Mouse (Mus musculus) limb, embryonic 14.5 days (tissue): ENCODE data around the gene Adamtsl1. TPM values are rescaled to one million over a fixed set of nuclear protein-coding genes. Genes with fewer than 3 reads are reported as not detected.
A peak's percentile ranks its signal among the peaks of the same experiment; 100 is the strongest.

Experiments
- ATAC-seq: fragments of 200-750 bp; cut with Nextera tagmentation; 2 replicates; pipeline ENCODE4 v1.8.0; 2017; ENCODE audit warnings: low read depth, moderate number of reproducible peaks, moderate TSS enrichment; ENCODE audit not compliant: low FRiP score
- DNase-seq: peaks from one replicate; pipeline ENCODE4 v3.0.0-alpha.2; 2015; ENCODE audit warnings: low spot score
- H3K27ac ChIP-seq: fragments of 300-500 bp; sonication (generic); replicated peaks from 2 replicates; pipeline ENCODE4 v1.5.1; 2014; ENCODE audit warnings: low read depth, mild to moderate bottlenecking, low read length, moderate library complexity, mixed read lengths
- H3K27me3 ChIP-seq: fragments of 300-500 bp; sonication (generic); 2 replicates; pipeline ENCODE4 v1.6.1; 2014; ENCODE audit warnings: low read length, mixed read lengths; ENCODE audit not compliant: control insufficient read depth, insufficient read depth
- H3K36me3 ChIP-seq: fragments of 300-500 bp; sonication (generic); 2 replicates; pipeline ENCODE4 v1.6.1; 2014; ENCODE audit warnings: mild to moderate bottlenecking, low read length, moderate library complexity, mixed read lengths; ENCODE audit not compliant: control insufficient read depth, insufficient read depth
- H3K4me1 ChIP-seq: fragments of 300-500 bp; sonication (generic); 2 replicates; pipeline ENCODE4 v1.6.1; 2014; ENCODE audit warnings: antibody characterized with exemption, low read length, mixed read lengths; ENCODE audit not compliant: control insufficient read depth, insufficient read depth
- H3K4me2 ChIP-seq: fragments of 300-500 bp; sonication (generic); replicated peaks from 2 replicates; pipeline ENCODE4 v1.6.1; 2014; ENCODE audit warnings: low read depth, mild to moderate bottlenecking, low read length, moderate library complexity; ENCODE audit not compliant: severe bottlenecking
- H3K4me3 ChIP-seq: fragments of 300-500 bp; sonication (generic); replicated peaks from 2 replicates; pipeline ENCODE4 v1.5.1; 2014; ENCODE audit warnings: low read length
- H3K9ac ChIP-seq: fragments of 300-500 bp; sonication (generic); 2 replicates; pipeline ENCODE4 v1.6.1; 2014; ENCODE audit warnings: mild to moderate bottlenecking, low read depth, low read length, moderate library complexity; ENCODE audit not compliant: severe bottlenecking
- H3K9me3 ChIP-seq: fragments of 300-500 bp; sonication (generic); 2 replicates; pipeline ENCODE4 v1.6.1; 2016; ENCODE audit warnings: low read length; ENCODE audit not compliant: control insufficient read depth
- POLR2A ChIP-seq: fragments of 200-500 bp; IDR thresholded peaks from 2 replicates; pipeline ENCODE4 v1.8.0; 2012; ENCODE audit warnings: inconsistent platforms, mild to moderate bottlenecking, moderate library complexity, borderline replicate concordance; ENCODE audit not compliant: insufficient read depth, insufficient read length; ENCODE audit errors: extremely low read depth
- WGBS: fragments of 180-500 bp; shearing (Covaris S2); extraction: QIAGEN DNeasy Blood & Tissue Kit; methylation state at CpG from one replicate; pipeline ENCODE4 v1.1.7; 2014; 5-methylcytosine and 5-hydroxymethylcytosine counted together
- polyA plus RNA-seq, 2 experiments: library from polyadenylated mRNA; depleted of rRNA in 1 of 2; stranded (reverse) in 1 of 2; unstranded in 1 of 2; fragments of >200 nt; fragmentation: Nextera tagmentation in 1 of 2; extraction: Ambion mirVana in 1 of 2; gene quantifications; 2 replicates each; pipeline versions ENCODE4 v1.2.1 to v1.2.3; 2012 to 2014

The Adamtsl1 gene
- polyA plus RNA-seq (2012; rRNA removed) (22.9 and 29.9 TPM in 2 replicates), polyA plus RNA-seq (2014; fragmentation: Nextera tagmentation; extraction: Ambion mirVana) (47.5 and 53.8 TPM in 2 replicates)

DNA sequence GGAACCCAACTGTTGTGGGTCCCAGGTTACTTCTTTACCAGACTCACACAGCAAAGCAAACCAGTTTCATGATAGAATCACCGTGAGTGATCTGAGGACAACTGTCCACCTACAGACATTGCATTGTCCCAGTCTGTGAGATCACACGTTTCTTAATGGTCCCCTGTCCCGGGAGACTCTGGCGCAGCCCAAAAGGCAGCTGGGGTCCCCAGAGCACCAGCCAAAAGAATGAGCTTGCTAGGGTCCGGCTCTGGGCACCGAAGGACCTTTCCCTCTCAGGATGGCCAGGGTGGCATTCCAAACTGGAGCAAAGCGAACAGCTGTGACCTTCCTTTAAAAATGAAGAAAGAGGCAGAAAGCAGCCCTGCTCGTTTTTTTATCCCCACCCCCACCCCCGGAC lies at the start of gene Adamtsl1:
Gene Adamtsl1, plus strand, starts transcription at position 381 of the 400 bp plus-strand sequence.
- H3K36me3 ChIP-seq = no peaks in the 10 kb centered on the region
- DNase-seq = no peak
- ATAC-seq = no peak; the same call in 1 of the 2 replicates

DNA sequence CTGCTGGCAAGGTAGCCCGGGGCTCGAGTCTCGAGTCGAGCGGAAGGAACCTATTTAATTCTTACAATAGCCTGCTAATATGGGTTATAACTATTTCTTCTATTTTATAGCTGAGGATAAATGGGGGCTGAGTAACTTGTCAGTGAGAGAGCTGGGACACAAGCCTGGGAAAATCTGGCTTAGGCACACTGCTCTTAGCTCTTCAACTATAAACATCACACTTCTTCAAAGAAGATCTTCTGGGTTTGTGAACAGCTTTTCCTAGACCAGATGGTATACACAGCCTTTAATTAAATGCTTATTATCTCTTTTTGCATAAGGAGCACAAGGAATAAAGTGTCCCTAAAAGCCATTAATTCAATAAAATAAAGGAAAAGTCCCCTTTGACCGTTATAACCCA lies 30.4 kb upstream of the Adamtsl1 start:
- TF ChIP-seq POLR2A = no peak
- ATAC-seq (no peak), DNase-seq (no peak)
- 69% methylated on average over 6 of the region's 6 CpGs for WGBS
- Histone ChIP-seq H3K4me3 (no peak overlapping the region), H3K9ac (no peak overlapping the region), H3K9me3 (no peaks in the 10 kb centered on the region), H3K4me2 (no peak overlapping the region), H3K27me3 (no peaks in the 10 kb centered on the region), H3K36me3 (no peaks in the 10 kb centered on the region), H3K27ac (no peak overlapping the region), H3K4me1 (peaks cover 7% of the 10 kb centered on the region; the same call in 1 of the 2 replicates)

More for the DNA sequence above, at the start of gene Adamtsl1:
- peaks cover 16% of the 10 kb centered on the region for H3K4me1 ChIP-seq
- H3K27ac ChIP-seq = no peak within 1 kb of the TSS
- peak within 1 kb of the TSS; percentile 56 for H3K9ac ChIP-seq
- WGBS = 5% methylated on average over 9 of the region's 9 CpGs
- no peaks in the 10 kb centered on the region for H3K9me3 ChIP-seq
- TF ChIP-seq POLR2A = no peak
- H3K4me3 ChIP-seq = peak within 1 kb of the TSS; percentile 50
- peaks cover 10% of the 10 kb centered on the region for H3K27me3 ChIP-seq
- peak within 1 kb of the TSS; percentile 98 for H3K4me2 ChIP-seq

DNA sequence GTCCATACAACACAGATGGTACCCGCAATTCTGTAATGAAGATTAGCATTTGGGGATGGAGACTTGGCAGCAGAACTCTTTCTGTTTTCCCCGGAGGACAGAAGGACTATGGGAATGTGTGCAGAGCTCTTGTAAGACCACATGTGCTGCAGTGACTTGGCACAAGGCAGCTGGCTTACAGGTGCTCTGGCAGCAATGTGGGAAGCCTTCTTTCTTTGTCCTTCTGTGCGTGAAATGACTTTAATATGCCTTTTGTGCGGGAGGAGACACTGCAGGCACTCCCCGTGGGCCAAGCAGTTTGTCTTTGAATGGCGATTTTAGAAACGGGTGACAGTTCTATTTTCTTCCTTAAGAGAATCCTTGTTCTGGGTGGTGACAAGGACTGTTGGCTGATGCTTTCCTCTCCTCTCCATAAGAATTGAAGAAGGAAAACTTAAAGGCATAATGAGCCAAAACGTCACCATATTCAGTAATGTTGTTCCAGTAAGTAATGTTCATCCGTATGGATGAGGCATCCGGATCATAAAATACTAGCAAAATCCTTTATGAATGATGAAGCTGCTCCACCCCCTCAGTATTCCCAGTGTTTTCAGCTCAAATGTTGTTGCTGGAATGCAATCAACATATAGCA lies 27.5 kb upstream of the Adamtsl1 start:
- Histone ChIP-seq H3K9ac (no peak overlapping the region), H3K9me3 (no peaks in the 10 kb centered on the region), H3K4me1 (peaks cover 7% of the 10 kb centered on the region; the same call in 1 of the 2 replicates), H3K27ac (no peak overlapping the region), H3K36me3 (no peaks in the 10 kb centered on the region), H3K27me3 (no peaks in the 10 kb centered on the region), H3K4me3 (no peak overlapping the region), H3K4me2 (no peak overlapping the region)
- ATAC-seq (no peak), DNase-seq (no peak)
- 66% methylated on average over 10 of the region's 10 CpGs for WGBS
- TF ChIP-seq POLR2A = no peak

DNA sequence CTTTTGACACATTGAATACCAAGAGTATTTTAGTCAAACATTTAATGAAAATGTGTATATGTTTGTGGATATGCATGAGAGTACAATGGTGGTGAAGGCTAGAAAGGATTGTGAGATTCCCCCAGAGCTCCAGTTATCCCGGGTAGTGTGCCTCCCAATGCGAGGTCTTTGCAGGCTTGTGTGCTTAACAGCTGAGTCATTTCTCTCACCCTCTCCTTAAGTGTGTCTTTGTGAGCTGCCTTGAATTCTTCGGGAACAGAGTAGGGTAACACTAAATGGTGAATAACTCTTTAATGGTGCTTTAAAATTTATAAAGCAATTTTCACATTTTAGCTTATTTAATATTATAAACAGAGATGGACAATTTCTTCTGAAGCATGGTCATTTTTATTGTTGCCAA lies 8.3 kb upstream of the Adamtsl1 start:
- Histone ChIP-seq H3K9me3 (no peaks in the 10 kb centered on the region), H3K9ac (no peak overlapping the region), H3K27ac (no peak overlapping the region), H3K36me3 (no peaks in the 10 kb centered on the region), H3K4me3 (no peak overlapping the region), H3K4me1 (no peaks in the 10 kb centered on the region), H3K4me2 (no peak overlapping the region), H3K27me3 (no peaks in the 10 kb centered on the region)
- no peak for TF ChIP-seq POLR2A
- DNase-seq = no peak
- ATAC-seq = no peak
- WGBS = 56% methylated on average over 3 of the region's 3 CpGs

DNA sequence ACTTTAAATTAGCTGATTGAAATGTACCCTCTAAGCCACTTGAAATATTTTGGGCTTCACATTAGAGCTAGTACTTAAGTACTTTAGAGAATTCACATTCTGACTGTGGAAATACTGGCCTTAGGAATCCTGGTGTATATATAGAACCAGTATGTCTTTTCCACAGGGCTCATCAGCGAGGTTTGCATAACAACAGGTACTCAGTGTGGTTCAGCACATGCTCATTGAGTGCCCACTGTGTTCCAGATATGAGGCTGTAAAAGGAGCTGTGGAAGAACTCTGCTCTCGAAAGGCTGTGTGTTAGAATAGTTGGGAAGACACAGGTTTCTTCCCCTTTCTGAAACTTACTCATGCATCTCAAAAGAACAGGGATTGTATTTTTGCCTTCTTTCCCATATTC lies 7.0 kb upstream of the Adamtsl1 start:
- H3K9me3 ChIP-seq = no peaks in the 10 kb centered on the region
- WGBS = 75% methylated on average over 2 of the region's 2 CpGs

More for the DNA sequence above, 7.0 kb upstream of the Adamtsl1 start:
- no peaks in the 10 kb centered on the region for H3K36me3 ChIP-seq
- ATAC-seq (no peak), DNase-seq (no peak)
- no peak overlapping the region for H3K4me2 ChIP-seq
- H3K27me3 ChIP-seq = no peaks in the 10 kb centered on the region
- H3K27ac ChIP-seq = no peak overlapping the region
- no peaks in the 10 kb centered on the region for H3K4me1 ChIP-seq
- no peak overlapping the region for H3K4me3 ChIP-seq
- no peak overlapping the region for H3K9ac ChIP-seq
- no peak for TF ChIP-seq POLR2A
